Mouse (Mus musculus): Measurements from ENCODE around the gene Sh3pxd2a.

The Sh3pxd2a gene

DNA sequence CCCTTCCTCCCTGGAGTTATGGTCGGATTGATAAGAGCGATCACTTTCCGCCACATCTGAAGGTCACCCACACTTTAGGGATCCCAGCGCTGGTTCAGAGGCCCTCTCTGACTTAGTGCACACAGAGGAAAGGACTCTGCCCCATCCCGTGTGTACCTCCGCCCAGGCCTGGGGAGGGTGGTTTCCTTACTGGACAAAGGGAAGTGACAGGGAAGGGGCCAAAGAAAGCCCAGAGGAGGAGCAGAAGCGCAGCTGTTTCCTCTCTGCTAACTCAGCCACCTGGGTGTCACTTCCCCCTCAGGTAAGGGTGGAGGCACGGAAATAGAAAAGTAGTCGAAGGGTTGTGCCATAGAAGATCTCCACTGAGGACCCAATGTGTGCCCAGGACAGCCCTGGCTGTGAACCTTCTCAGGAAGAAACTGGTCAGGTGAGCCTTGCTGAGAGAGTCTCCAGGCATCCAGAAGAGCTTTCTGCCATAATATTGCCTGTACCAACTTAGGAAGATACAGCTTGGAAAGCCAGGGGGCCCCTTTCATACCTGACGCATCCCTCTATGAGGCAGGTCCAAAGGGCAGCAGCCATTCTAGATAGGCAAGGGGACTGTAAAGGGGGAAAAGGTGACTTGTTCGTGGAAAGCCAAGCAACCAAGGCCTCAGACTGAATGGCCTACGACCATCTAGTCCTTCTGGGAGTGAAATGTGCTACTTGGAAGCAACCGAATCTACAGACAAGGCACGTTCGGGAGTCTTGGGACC, 9.0 kb downstream of the Sh3pxd2a start:
- DNase-seq: no peak

DNA sequence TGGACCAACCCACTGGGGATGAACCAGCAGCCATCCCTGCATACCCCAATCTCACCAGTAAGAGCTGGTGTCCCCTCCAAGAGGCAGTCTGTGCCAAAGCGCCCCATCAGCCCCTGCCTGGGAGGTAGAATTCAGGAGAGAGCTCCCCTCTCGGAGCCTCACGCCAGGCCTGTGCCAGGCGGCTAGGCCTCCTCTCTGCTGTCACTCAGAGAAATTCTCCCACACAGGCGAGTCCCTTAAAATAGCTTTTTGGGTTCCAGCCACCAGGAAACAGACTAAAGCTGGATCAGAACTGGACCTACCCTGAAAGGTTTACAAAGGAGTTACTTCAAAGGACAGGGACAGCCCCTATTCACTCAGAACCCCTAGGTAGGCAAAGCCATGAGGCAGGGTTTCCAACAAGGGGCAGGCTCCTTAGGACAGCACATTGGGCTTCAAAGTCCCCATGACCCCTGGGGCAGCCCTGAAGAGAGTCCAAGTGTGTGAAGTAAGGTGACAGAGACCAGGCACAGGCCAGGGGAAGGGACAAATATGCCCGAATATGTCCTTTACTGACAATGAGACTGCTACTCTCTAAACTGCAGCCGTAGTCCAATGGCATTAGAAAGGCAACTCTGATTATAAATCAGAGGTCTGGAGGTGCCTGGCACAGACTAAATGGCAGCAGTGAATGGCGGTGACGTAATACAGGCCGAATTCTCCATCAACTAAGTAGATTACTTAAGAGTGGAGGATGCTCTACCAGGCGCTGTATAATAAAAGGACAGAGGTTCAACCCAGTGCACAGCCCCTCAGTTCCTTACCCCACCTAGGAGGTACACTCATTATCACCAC, 9.8 kb downstream of the Sh3pxd2a start:
- no peak for DNase-seq

DNA sequence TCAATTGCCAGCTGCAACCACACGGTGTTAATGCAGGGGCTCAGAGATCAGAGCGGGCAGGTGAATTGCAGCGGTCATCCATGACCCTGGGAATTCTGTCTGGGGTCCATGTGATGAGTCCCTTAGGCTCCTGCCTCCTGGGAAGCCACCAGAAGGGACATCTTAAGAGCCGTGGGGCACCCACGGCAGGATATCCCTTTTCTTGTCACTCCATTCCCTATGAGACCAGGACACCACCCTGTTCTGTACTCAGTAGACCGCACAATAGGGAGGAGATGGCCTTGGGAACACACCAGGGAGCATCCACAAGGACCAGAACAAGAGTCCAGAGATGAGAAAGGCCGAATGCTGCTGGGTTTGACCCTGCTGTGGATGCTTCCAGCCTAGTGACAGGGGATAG, 10.8 kb downstream of the Sh3pxd2a start:
- no peak for DNase-seq

DNA sequence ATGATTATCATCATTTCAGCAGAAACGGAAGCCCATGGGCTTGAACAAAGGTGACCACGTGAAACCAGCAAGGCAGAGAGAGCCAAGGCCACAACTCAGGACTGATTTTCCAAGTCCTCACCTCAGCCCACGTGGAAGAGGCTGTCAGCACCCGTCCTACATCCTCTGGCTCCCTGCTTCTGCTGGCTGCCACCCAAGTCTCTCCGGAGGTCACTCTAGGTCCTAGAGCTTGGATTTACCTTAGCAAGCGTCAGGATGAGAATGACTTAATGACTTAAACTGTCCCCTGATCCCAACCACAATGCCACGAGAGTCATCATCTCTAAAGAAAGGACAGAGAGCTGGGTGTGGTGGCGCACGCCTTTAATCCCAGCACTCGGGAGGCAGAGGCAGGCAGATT, 11.5 kb downstream of the Sh3pxd2a start:
- no peak for DNase-seq

DNA sequence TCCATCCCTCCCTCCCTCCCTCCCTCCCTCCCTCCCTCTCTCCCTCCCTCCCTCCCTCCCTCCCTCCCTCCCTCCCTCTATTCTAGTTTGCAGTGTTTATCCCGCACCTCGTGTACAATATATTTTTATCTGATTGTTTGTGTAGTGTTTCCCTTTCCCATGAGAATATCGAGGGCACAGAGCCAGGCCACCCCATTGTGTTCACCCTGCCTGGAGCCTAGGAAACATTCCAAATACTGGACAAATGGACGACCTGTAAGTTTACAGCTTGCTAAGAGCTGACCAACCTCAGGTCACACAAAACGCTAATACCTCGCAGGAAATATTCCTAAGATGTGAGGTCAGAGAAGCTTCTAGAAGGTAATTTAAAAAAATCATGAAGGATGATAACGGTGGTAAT, 12.0 kb downstream of the Sh3pxd2a start:
- DNase-seq: no peak

DNA sequence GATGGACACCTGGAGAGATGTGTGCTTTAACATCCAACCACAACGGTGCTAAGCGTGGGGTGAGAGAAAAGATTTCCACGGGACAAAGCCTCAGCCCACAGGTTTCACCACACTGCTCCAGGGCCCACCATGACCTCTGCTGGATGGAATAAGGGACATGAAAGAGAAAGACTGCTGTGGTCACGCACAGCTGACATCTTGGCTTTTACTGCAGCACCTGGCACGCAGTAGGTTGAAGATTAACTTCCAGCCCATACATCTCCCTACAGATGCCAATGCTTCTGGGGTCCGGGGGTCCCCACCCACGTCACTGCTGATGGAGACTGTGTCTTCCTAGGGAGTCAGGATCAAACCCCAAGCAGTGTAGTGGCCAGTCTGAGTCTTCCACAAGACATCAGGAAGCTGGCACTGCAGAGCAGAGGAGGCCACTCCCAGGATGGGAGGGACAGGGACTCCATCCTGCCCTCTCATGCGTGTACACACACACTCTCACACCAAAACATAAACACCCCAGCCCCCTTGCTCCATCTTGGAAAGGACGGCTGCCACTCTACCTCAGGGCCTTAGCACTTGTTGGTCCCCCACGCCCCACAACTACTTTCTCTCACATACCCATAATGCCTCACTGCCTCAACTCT, 12.6 kb downstream of the Sh3pxd2a start:
- no peak for DNase-seq

DNA sequence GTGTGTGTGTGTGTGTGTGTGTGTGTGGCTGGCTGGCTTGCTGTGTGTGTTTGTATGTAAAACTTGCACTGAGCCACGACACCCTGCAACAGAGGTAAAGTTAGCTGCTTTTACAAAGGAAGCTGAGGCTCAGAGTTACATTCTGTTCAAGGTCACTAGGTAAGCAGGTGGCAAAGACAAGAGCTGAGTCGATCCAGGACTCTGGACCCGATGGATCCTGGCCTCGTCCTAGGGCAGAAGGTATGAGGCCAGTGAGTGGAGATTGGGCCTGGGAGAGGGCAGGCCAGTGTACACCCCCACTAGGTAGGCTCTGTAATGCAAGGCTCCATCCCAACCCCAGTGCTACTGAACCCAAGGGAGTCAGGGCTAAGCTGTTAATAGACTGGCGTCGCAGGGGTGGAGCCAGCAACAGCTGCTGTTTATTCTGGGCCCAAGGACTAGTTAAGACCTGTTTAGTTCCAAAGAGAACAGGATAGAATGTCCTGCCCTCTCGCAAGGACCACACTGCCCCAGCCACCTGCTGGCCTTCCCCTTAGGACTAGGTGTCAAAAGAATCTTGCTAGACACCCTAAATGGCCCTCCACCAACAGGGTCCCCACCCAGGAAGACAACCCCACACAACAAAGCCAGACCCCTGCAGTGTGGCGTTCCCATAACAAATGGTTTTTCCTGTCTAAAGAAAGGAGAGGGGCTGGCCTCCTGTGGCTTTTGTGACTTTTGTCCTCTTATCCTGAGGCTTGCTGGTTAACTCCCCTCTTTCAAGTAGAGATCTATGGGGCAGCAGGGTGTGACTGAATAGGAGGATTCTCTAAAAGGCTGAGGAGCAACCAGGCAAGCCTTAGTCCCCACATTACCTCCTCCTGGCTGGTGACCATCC, 13.7 kb downstream of the Sh3pxd2a start:
- DNase-seq: no peak

DNA sequence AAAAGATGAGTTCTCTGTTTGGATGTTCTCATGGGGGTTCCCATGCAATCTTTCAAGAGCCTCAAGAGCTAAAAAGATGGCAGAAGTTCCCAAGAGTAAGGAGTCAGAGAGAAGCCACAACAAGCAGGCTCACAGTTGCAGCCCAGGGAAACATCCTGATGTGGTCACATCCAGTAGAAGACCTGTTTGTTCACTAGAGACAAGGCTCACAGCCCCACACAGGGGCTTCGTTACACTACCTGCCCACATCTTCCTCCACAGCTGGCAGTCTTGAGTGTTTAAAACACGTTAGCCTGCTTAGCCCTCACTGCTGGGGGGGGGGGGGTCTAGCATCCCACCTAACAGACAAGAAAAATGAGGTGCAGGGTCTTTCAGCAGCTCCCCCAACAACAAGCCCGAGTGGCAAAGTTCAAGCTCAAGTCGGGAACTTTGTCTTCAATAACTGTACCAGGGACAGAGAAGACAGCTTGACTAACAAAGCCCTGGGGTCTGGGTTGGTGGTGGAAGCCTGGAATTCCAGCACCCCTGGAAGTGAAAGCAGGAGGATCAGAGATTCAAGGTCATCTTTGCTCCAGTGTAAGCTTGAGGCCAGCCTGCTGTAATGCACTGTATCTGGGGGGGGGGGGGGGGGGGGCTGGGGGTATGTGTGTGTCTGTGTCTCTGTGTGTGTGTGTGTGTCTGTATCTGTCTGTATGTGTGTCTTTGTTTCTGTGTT, 14.5 kb downstream of the Sh3pxd2a start:
- DNase-seq: no peak

DNA sequence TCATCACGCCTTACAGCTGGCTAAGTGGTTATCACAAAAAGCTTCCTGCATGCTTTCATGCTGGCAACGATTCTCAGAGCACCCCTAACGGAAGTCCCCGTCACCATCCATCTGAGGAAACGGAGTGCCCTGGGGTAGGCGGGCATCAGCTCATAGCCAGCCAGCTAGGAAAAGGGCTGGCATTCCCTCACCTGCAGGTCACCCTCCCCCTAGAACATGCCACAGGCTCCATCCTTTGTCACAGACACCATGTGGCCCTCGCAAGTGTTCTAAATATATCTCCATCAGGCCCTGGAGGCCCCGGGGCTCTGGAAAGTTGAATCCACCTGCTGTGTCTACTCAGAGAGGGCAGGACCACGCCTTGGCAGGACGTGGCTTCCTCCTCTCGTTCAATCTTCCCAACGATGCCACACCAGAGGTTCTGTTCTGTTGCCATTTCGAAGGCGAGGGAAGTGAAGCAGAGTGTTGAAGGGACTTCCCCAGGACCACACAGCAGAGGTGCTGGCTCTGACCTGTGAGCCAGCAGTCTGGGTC, 15.5 kb downstream of the Sh3pxd2a start:
- DNase-seq: no peak

DNA sequence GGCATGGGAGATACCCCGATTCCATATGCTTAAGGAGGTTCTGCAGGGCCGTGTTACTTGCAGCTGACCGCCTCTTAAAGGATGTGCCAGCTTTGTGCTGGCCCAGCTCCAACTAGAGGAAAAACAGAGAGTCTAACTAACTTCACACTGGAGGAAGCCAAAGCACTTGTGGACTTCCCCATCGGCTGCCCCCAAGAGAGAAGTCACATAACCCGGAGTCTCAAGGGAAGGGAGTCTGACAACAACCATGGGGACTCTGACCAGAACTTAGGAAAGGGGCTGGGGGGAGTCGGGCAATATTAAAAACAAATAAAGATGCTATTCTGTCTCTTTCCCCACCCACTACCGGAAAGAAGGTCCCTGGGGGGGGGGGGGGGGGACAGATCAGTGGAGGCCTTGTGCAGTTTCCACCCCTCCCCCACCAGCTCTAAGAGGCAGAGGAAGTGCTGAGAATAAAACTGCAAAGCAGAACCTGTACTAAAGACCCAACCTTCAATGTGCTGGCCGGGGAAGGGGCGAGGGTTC, 17.3 kb downstream of the Sh3pxd2a start:
- peak; percentile 55 for DNase-seq

DNA sequence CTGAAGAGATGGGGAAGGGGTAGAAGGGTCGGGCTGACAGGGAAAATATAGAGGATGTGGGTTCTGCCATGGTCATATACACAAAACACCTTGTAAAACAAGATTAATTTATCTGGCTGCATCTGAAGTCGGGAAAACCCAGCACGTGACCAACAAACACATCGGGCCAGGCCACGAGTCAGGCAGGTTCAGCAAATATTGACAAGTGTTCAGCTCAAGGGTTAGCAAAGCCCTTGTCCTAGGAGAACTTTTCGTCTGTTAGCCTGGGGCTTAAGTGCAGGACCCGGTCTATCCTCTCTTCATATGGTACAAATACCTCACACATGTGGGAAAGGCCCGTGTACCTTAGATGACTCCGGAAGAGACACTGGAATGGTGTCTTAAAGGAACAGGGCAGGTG, 18.1 kb downstream of the Sh3pxd2a start:
- no peak for DNase-seq

DNA sequence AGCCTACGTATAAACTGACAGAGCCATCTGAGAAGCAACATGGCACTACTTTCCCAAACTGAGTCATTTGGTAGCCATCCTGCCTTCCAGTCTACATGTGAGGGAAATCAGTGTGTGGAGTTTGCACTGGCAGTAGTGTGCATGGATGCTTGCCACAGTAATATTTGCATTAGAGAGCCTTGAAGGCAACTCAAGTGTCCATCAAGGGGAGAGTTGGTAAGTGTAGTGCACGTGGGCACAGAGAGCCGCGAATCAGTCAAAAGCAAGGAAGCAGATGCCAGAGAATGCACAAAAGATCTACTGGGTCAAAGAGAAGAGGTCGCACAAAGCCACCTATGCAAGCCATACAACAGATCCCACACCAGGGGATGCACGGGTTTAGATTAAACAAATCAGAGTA, 18.5 kb downstream of the Sh3pxd2a start:
- DNase-seq: no peak

DNA sequence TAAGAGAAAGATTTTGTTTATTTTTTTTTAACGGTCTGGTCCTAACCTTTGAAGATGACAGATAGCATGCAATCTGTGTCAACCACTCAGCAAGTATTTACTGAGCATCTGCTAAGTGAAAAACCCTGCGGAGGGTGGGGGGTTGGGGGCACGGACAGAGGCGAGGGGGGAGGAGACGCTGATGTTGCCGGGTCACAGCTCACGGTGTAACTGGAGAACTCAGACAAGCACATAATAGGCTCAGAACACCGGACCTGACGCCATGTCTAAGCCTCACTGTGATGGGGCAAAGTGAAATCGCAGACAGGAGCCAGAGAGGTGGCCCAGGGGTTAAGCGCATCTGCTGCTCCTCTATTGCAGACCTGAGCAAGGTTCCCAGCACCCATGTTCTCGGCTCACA, 19.7 kb downstream of the Sh3pxd2a start:
- DNase-seq: no peak

DNA sequence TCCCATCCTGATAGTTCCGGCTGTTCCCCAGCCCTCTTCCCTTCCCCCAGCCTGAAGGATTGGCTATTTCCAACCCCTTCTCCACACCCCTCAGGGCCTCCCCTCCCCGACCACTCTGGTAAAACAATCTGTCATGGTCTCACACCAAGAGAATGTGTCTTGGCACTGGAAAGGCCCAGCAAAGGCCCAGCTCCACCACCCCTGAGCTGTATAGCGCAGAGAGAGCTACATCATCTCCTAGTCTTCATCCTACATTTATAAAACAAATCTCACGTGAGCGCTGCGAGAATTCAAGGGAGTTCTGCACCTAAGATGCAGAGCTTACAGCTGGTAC, 21.9 kb downstream of the Sh3pxd2a start:
- no peak for DNase-seq

DNA sequence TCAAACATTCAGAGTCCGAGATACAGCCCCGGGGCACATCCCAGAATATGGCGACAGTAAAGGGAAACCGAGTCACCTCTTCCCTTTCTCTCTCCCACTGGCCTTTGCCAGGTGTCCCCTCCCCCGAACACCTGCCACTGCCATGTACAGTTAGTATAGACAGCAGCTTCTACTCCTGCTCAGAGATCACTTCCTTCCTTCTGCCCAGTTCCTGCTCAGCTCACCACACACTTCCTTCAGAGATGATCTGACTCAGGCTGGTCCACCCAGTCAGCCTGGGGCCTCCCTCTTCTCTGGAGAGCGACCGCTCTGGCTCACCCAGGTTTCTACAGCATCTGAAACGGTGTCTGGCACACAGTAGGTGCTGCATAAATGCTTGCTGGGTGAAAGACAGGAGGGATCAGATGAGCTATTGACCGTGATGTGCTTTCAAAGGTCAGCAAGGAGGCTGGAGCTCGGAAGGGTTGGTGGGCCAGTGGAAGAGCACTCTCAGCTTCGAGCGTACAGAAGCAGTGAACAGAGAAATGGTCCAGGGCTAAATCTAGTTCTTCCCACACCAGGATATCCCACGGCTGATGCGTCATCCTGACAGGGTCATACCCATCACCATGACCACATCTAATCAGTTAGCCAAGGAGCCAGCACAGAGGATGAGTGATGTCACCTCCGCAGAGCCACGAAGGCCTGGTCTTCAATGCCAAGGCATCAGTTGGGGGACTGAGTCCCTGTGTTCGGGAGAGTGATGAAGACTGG, 22.5 kb downstream of the Sh3pxd2a start:
- DNase-seq: no peak

DNA sequence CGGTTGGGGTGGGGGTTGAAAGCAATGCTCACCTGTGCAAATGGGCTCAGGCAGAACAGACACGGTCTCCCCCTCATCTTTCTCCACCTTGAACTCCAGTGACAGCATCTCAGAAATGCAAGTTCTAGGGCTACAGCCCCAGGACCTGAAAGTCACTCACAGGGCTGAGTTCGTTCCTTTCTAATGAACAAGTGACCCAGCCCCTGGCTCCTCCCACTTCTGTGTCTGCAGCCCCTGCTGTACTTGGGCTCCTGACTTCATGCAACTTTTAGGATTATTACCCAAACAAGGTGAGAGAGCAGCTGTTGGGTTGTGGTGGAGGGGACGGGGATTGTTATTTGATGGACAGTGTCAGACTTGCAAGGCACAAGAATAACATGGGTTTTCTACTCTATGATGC, 23.2 kb downstream of the Sh3pxd2a start:
- no peak for DNase-seq

DNA sequence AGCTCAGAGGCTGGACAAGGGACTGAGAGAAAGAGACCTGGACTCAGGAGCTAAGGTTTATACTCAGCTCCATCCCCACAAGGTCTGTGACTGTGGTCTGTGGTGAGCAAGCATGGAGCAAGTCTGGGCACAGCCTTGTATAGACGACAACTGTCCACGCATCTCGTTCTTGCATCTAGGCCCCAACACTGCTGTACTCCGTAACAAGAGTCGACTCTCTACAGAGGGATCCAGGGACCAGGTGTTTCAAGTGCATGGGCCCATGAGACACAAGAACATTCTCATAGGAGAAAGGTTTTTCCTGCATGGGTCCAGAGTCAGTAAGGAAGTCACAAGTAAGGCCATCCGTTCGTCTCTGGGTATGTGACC, 23.8 kb downstream of the Sh3pxd2a start:
- DNase-seq: no peak

DNA sequence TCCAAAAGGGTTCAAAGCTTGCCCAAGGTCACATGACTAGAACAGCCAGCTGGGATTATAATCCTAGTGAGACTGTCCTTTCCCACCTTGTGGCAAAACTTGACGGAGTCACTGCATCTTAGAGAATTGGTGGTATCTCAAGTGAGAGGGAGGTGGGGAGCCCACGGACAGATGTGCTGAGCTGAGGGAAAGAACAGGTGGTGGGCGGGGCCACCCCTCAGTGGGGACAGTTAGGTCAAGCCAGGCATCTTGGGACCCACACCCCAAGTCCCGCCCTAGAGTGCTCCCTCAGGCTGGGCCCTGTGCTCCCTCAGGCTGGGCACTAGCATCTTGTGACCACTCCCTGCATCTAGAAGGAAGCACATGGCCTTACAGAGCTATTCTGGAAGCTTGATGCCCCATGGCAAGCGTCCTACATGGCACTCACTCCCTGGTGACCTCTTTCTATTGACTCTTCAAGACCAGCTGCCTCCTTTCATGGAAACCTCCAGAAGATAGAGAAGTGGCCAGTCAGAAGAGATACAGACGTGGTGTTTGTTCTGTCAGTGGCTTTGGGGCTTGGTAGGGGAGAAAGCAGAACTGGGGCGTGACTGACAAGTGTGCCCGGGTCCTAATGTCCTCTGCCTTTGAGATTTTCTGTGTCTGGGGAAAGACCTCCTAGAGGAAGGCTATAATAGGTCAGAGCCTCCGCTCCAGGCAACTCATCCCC, 24.3 kb downstream of the Sh3pxd2a start:
- no peak for DNase-seq

DNA sequence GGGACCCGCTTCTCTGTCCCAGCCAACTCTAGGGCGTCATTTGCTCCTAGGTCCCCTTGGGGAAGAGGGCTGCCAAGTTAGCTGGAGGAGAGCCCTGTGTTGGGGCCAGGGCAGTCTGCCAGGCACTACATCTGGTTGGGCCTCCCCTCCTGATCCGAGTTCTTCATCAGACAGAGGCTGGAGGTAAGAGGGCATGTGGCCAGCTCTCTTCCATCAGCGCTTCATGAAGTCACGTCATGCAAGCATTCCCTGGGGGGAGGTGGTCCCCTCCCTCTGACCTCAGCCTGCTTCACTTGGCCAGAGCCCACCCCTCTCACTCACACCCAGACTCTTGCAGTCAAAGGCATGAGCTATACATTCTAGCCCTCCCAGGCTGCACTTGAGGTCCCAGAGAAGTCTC, 25.8 kb downstream of the Sh3pxd2a start:
- DNase-seq: no peak

DNA sequence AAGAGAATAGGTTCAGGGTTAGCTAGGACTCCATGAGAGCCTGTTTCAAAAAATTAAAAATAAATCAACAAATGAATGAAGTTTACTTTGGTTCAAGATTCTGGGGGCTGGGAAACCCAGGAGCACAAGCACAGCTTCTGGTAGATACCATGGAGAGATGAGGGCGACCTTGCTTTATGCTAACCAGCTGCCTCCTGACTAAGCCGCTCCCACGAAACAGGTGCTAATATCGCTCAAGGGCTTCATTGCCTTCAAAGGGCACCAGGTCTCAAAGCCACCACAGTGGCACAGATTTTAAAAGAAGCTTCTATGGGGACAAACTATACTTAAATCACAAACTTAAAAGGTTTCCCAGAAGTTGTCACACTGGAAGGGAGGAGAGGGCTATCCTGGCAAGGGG, 27.2 kb downstream of the Sh3pxd2a start:
- no peak for DNase-seq

DNA sequence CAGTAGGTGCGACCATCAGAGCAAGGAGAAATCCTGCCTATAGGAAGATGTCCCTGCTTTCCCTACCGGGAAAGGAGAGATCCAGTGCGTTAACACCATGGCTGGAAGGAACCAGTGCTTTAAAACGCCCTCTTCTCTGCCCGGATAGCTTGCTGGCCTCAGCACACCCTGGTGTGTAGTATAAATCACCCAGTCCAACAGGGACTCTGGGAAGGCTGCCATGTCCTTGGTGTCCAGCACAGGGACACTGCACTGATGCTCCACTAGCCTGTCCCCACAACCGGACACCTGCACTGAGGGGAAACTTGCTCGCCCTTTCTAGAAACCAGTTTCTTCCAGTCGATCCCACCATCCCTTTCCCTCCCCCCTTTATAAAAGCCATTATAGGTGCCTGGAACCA, 28.0 kb downstream of the Sh3pxd2a start:
- no peak for DNase-seq
